Mouse (Mus musculus) MEL (cell line): Measurements from ENCODE around the gene Kmt2a. TPM values are rescaled to one million over a fixed set of nuclear protein-coding genes. Genes with fewer than 3 reads are reported as not detected.

ENCODE experiments used
- DNase-seq: peaks from one replicate; pipeline ENCODE4 v3.0.0; 2011; ENCODE audit warnings: low read depth, low spot score
- H3K27ac ChIP-seq: 2 replicates; pipeline ENCODE4 v1.5.1; 2012; ENCODE audit warnings: low read depth, mild to moderate bottlenecking, control low read depth, low read length, moderate library complexity; ENCODE audit not compliant: control insufficient read depth
- H3K27me3 ChIP-seq, 2 experiments: fragments of 150-350 bp in 1 of 2; sonication (generic) in 1 of 2; 2 replicates each; pipeline ENCODE4 v1.6.1; 2012; ENCODE audit warnings: low read length in 2 of 2, mild to moderate bottlenecking in 2 of 2, improper control_type of control experiment in 1 of 2, moderate library complexity in 1 of 2; ENCODE audit not compliant: insufficient read depth in 2 of 2, control insufficient read depth in 1 of 2
- H3K36me3 ChIP-seq, 2 experiments: 2 replicates each; pipeline ENCODE4 v1.6.1; 2012 to 2014; ENCODE audit warnings: low read length in 2 of 2, improper control_type of control experiment in 1 of 2, inconsistent platforms in 1 of 2, mild to moderate bottlenecking in 1 of 2; ENCODE audit not compliant: insufficient read depth in 2 of 2, control insufficient read depth in 1 of 2
- H3K4me1 ChIP-seq, 2 experiments: fragments of 150-350 bp in 1 of 2; sonication (generic) in 1 of 2; 2 replicates each; pipeline ENCODE4 v1.6.1; 2012; ENCODE audit warnings: low read length in 2 of 2, improper control_type of control experiment in 1 of 2, mild to moderate bottlenecking in 1 of 2; ENCODE audit not compliant: insufficient read depth in 2 of 2, control insufficient read depth in 1 of 2
- H3K4me3 ChIP-seq, 2 experiments: fragments of 150-350 bp in 1 of 2; sonication (generic) in 1 of 2; 2 replicates each; pipeline ENCODE4 v1.5.1; 2012; ENCODE audit warnings: low read depth in 2 of 2, low read length in 2 of 2, mild to moderate bottlenecking in 2 of 2, moderate library complexity in 2 of 2, control low read depth in 1 of 2, improper control_type of control experiment in 1 of 2; ENCODE audit not compliant: control insufficient read depth in 1 of 2, insufficient read depth in 1 of 2
- H3K79me2 ChIP-seq: 2 replicates; pipeline ENCODE4 v1.6.1; 2012; ENCODE audit warnings: mild to moderate bottlenecking, low read length, moderate library complexity; ENCODE audit not compliant: control insufficient read depth, poor library complexity, insufficient read depth
- H3K9ac ChIP-seq: 2 replicates; pipeline ENCODE4 v1.6.1; 2012; ENCODE audit warnings: low read depth, mild to moderate bottlenecking, control low read depth, low read length, moderate library complexity; ENCODE audit not compliant: control insufficient read depth, poor library complexity, severe bottlenecking
- H3K9me3 ChIP-seq: fragments of 150-350 bp; sonication (generic); replicated peaks from 2 replicates; pipeline ENCODE4 v1.6.1; 2012; ENCODE audit warnings: mild to moderate bottlenecking, low read length, improper control_type of control experiment, moderate library complexity; ENCODE audit not compliant: insufficient read depth
- BHLHE40 ChIP-seq: IDR thresholded peaks from 2 replicates; pipeline ENCODE4 v1.6.1; 2012; ENCODE audit warnings: low read depth, mild to moderate bottlenecking, inconsistent platforms, low read length, improper control_type of control experiment, borderline replicate concordance
- CHD2 ChIP-seq: IDR thresholded peaks from 2 replicates; pipeline ENCODE4 v1.6.1; 2011; ENCODE audit warnings: low read length, improper control_type of control experiment
- EP300 ChIP-seq, 2 experiments: IDR thresholded peaks; 2 replicates each; pipeline ENCODE4 v1.6.1; 2011; ENCODE audit warnings: improper control_type of control experiment in 2 of 2, low read length in 2 of 2, low read depth in 1 of 2, mild to moderate bottlenecking in 1 of 2
- ETS1 ChIP-seq: IDR thresholded peaks from 2 replicates; pipeline ENCODE4 v1.6.1; 2012; ENCODE audit warnings: low read depth, mild to moderate bottlenecking, inconsistent platforms, low read length, improper control_type of control experiment, moderate library complexity
- HCFC1 ChIP-seq: IDR thresholded peaks from 2 replicates; pipeline ENCODE4 v1.6.1; 2012; ENCODE audit warnings: low read depth, mild to moderate bottlenecking, inconsistent platforms, low read length, improper control_type of control experiment, moderate library complexity
- JUND ChIP-seq: IDR thresholded peaks from 2 replicates; pipeline ENCODE4 v1.6.1; 2011; ENCODE audit warnings: low read depth, mild to moderate bottlenecking, improper control_type of control experiment, low read length
- MAFK ChIP-seq: IDR thresholded peaks from 2 replicates; pipeline ENCODE4 v1.6.1; 2011; ENCODE audit warnings: low read depth, mild to moderate bottlenecking, low read length, improper control_type of control experiment, borderline replicate concordance
- MAZ ChIP-seq: IDR thresholded peaks from 2 replicates; pipeline ENCODE4 v1.6.1; 2012; ENCODE audit warnings: low read depth, mild to moderate bottlenecking, inconsistent platforms, low read length, improper control_type of control experiment
- MYC ChIP-seq: IDR thresholded peaks from 2 replicates; pipeline ENCODE4 v1.6.1; 2011; ENCODE audit warnings: low read depth, mild to moderate bottlenecking, low read length, improper control_type of control experiment, moderate library complexity
- NELFE ChIP-seq: IDR thresholded peaks from 2 replicates; pipeline ENCODE4 v1.6.1; 2011; ENCODE audit warnings: low read depth, low read length, improper control_type of control experiment
- NRF1 ChIP-seq: IDR thresholded peaks from 2 replicates; pipeline ENCODE4 v1.6.1; 2014; ENCODE audit warnings: low read depth, mild to moderate bottlenecking, inconsistent platforms, low read length, improper control_type of control experiment, moderate library complexity; ENCODE audit not compliant: poor library complexity, insufficient read depth, severe bottlenecking
- POLR2A ChIP-seq, 2 experiments: IDR thresholded peaks; 2 replicates each; pipeline ENCODE4 v1.6.1; 2011 to 2012; ENCODE audit warnings: low read length in 2 of 2, mild to moderate bottlenecking in 2 of 2, control low read depth in 1 of 2, improper control_type of control experiment in 1 of 2, low read depth in 1 of 2, moderate library complexity in 1 of 2; ENCODE audit not compliant: control insufficient read depth in 1 of 2, insufficient read depth in 1 of 2, poor library complexity in 1 of 2
- POLR2AphosphoS5 ChIP-seq: IDR thresholded peaks from 2 replicates; pipeline ENCODE4 v1.6.1; 2012; ENCODE audit warnings: low read depth, borderline replicate concordance, mild to moderate bottlenecking, inconsistent platforms, low read length, moderate library complexity, mixed read lengths
- RAD21 ChIP-seq: IDR thresholded peaks from 2 replicates; pipeline ENCODE4 v1.6.1; 2011; ENCODE audit warnings: mild to moderate bottlenecking, low read depth, low read length, improper control_type of control experiment
- SIN3A ChIP-seq: IDR thresholded peaks from 2 replicates; pipeline ENCODE4 v1.6.1; 2012; ENCODE audit warnings: low read length, improper control_type of control experiment, inconsistent platforms
- TAL1 ChIP-seq: IDR thresholded peaks from 2 replicates; pipeline ENCODE4 v1.6.1; 2012; ENCODE audit warnings: mild to moderate bottlenecking, inconsistent platforms, low read length, moderate library complexity, mixed read lengths
- TBP ChIP-seq: IDR thresholded peaks from 2 replicates; pipeline ENCODE4 v1.8.0; 2011; ENCODE audit warnings: low read depth, low read length, improper control_type of control experiment
- TCF12 ChIP-seq: IDR thresholded peaks from 2 replicates; pipeline ENCODE4 v1.6.1; 2014; ENCODE audit warnings: low read depth, mild to moderate bottlenecking, inconsistent platforms, low read length, improper control_type of control experiment, moderate library complexity
- UBTF ChIP-seq: IDR thresholded peaks from 2 replicates; pipeline ENCODE4 v1.6.1; 2012; ENCODE audit warnings: low read depth, mild to moderate bottlenecking, inconsistent platforms, low read length, improper control_type of control experiment, moderate library complexity, borderline replicate concordance; ENCODE audit not compliant: insufficient read depth
- USF1 ChIP-seq: IDR thresholded peaks from 2 replicates; pipeline ENCODE4 v1.6.1; 2014; ENCODE audit warnings: low read depth, mild to moderate bottlenecking, inconsistent platforms, low read length, improper control_type of control experiment, moderate library complexity
- ZC3H11A ChIP-seq: IDR thresholded peaks from 2 replicates; pipeline ENCODE4 v1.6.1; 2012; ENCODE audit warnings: low read depth, mild to moderate bottlenecking, inconsistent platforms, low read length, improper control_type of control experiment
- ZNF384 ChIP-seq: IDR thresholded peaks from 2 replicates; pipeline ENCODE4 v1.6.1; 2012; ENCODE audit warnings: low read depth, mild to moderate bottlenecking, inconsistent platforms, low read length, improper control_type of control experiment
- polyA plus RNA-seq, 2 experiments: library from polyadenylated mRNA; stranded (reverse) in 1 of 2; unstranded in 1 of 2; fragments of >175 nt in 1 of 2; fragments of >200 nt in 1 of 2; gene quantifications; 2 replicates each; pipeline versions ENCODE4 v1.2.1 to v1.2.4; 2012; ENCODE audit warnings: low replicate concordance in 2 of 2, low read depth in 1 of 2; ENCODE audit not compliant: insufficient read length in 2 of 2, insufficient read depth in 1 of 2, missing spikeins in 1 of 2
- total RNA-seq: library from RNA; depleted of rRNA; stranded (reverse); fragments of 300-350 nt; gene quantifications from 2 replicates; pipeline ENCODE4 v1.2.3, GENCODE M21; 2012

Kmt2a gene
- total and polyA plus RNA-seq, 3 experiments: 4.7 to 27.3 (median 11.7) TPM

DNA sequence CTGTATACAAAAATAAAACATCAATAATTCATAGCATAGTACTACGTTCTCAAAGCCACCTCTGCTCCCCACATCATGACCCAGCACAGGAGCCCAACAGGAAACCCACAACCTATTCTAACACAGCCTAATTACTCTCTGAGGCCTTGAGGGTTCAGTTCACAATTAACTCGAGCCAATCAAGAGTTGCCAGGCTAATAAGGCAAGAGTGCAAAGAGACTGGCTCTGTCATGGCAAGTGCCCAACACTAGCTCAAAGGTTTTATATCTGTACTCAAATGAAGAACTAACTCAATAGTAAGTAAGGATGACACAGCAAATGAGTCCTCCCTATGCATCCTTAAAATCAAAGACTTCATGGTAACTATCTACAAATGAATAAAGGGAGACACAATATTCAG, 50.6 kb downstream of the Kmt2a start:
- Histone ChIP-seq H3K36me3 (peaks cover 0 to 25% of the 10 kb centered on the region in 2 experiments; a peak in 2 of 4 replicates), H3K9me3 (no peaks in the 10 kb centered on the region), H3K27me3 (no peaks in the 10 kb centered on the region)
- TF ChIP-seq EP300 (IDR thresholded peaks at IDR 0.05; ENCODE audit: low read depth in 1 of 2, low read length in 2 of 2) (no peak), RAD21 (no peak), MYC (no peak), BHLHE40 (no peak)
- TF ChIP-seq, all 39 proteins: peak for 0
- Histone ChIP-seq H3K4me1 (no peaks in the 10 kb centered on the region), H3K4me3 (no peak overlapping the region), H3K27ac (no peak overlapping the region), H3K9ac (no peak overlapping the region), H3K79me2 (no peaks in the 10 kb centered on the region)
- no peak for DNase-seq

DNA sequence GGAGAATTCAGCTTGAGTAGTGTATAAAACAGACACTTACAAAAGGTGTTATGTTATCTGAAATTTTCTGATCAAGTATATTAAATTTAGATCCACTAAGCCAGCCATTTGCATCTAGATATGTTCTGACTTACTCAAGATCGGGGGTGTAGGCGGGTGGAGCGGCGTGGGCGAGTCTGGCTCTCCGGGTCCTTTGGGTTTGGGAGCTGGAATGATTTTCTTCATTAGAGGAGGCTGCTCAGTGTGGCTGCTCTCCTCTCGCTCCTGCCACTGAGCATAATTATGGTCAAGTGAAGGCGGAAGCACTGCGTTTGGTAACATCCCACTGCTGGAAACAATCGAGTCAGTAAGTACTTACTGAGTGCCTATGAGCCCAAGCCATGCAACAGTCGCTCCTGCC, 52.2 kb downstream of the Kmt2a start:
- Histone ChIP-seq H3K4me3 (no peak overlapping the region), H3K36me3 (peaks cover 0 to 36% of the 10 kb centered on the region in 2 experiments; a peak in 2 of 4 replicates), H3K9ac (no peak overlapping the region), H3K27me3 (no peaks in the 10 kb centered on the region), H3K4me1 (no peaks in the 10 kb centered on the region), H3K27ac (no peak overlapping the region), H3K9me3 (no peaks in the 10 kb centered on the region), H3K79me2 (no peaks in the 10 kb centered on the region)
- TF ChIP-seq TCF12 (no peak), BHLHE40 (no peak), MAFK (no peak), NELFE (no peak), ZC3H11A (no peak), ZNF384 (no peak), SIN3A (no peak), MAZ (no peak), NRF1 (no peak), TAL1 (no peak), UBTF (no peak), POLR2AphosphoS5 (no peak), JUND (no peak), CHD2 (no peak), POLR2A (IDR thresholded peaks at IDR 0.05; ENCODE audit: control insufficient read depth in 1 of 2, insufficient read depth in 1 of 2, low read depth in 1 of 2, low read length in 2 of 2, poor library complexity in 1 of 2) (no peak), RAD21 (no peak), HCFC1 (no peak), TBP (no peak), ETS1 (no peak), USF1 (no peak)
- no peak for DNase-seq
